Mouse (Mus musculus): ENCODE results near the gene Ccdc142.

- no peak for TF ChIP-seq CTCF (conservative IDR thresholded peaks at IDR 0.05; ENCODE audit: low read length)
- TF ChIP-seq NANOG (IDR thresholded peaks at IDR 0.05; ENCODE audit: borderline replicate concordance, low read length): no peak
- TF ChIP-seq POU5F1 (IDR thresholded peaks at IDR 0.05; ENCODE audit: borderline replicate concordance, low read length): no peak
Observed at GRCm38 (mm10) chr6:83083497-83083896, 17.9 kb upstream of the Ccdc142 start.

All from E14TG2a.4 (cell line).